Mouse (Mus musculus) c-Kit-positive CD71-negative TER-119-negative erythroid progenitor cells, embryonic 14.5 days (primary cell): Measurements from ENCODE around the gene Nt5c2.

Experiments
- DNase-seq: peaks from one replicate; pipeline ENCODE4 v3.0.0-alpha.2; 2013; ENCODE audit warnings: low read depth

Nt5c2 gene

DNA sequence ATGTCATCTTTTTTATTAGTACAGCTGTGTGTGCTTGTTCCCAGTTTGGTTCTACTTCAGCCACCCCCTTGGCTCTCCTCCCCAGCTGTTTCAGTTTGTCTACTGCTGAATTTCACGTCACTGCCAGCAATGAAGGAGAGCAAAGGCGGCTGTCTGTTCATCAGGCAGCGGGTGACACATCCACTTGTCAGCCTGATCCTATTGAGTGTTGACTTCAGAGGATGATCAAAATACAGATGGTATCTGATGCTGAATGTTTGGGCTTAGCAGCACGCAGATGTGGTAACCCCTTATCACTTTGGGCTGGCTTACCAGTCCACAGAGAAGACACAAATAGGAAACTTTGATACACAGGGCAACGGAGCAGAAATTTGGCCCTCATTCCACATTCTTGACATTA lies 168.5 kb downstream of the Nt5c2 start:
- DNase-seq, result no peak

GRCm38 (mm10) chr19:46846056-46846455 lies 168.9 kb downstream of the Nt5c2 start:
- no peak for DNase-seq

DNA sequence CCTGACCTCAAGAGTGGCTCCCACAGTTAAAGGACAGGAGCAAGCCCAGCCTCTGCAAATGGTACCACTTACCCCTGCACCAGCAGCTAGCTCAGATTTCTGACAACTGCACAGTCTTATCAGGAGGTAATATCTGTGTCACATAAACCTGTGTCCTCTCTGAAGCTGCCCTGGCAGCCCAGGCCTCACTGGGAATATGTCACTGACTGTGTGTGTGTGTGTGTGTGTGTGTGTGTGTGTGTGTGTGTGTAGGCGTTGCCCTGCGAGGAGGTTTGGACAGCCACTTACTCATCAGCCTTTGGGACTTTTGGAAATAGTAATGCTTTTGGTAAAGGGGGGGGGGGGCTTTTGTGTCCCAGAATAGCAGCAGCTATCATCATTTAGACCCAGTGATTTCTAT lies 171.9 kb downstream of the Nt5c2 start:
- no peak for DNase-seq

DNA sequence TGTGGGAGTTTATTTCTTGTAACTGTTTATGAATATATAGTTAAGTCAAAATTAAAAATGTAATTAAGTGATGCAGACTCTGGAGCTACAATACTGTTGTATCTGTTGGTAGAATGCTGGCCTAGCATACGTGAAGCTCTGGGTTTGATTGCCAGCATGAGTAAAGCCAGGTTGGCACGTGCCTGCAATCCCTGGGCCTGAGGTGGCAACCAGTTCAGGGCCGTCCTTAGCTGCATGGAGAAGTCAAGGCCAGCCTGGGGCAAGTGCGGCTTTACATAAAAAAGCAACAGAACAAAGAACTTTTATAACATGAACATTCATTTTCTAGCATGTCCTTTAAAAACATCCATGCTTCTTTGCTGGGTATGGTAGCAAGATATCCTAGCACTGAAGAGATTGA lies 173.9 kb downstream of the Nt5c2 start:
- DNase-seq, result no peak

DNA sequence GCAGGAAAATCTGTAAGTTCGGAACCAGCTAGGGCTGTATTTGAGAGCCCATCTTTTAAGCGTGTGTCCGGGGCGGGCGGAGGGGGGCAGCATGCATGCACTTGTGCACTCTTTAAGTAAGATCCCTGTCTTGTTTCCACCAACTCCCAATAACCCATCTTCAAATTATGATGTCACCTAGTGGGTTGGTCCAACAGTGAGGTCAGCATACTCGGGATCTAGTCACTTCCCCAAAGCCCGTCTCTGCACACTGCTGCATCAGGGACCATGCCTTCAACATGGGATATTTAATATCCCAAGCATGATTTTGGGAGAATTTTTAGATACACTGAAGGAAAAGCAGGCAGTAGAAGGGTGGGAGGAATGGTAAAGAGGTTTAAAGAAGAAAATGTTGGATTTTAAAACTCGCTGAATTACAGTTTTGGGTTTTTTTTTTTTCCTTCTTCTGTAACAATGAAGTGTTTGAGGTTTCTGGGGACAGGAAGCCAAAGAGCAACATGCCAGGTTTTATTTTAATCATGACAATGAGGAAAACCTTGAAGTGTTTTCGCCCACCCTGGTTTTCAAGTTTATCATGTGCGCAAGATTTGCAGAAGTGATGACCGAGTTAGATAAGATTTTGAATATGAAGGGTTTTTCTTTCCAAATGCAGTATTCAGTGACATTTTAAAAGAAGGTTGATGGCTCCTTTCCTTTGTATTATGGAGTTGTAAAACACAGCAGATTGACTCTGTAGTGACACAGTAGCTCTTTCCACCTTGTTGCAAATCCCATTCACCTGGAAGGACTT lies 177.5 kb downstream of the Nt5c2 start:
- DNase-seq, result peak; percentile 25

- DNase-seq, result no peak
Observed at GRCm38 (mm10) chr19:46836085-46836484, 178.9 kb downstream of the Nt5c2 start.

GRCm38 (mm10) chr19:46835339-46835738 lies 179.6 kb downstream of the Nt5c2 start:
- no peak for DNase-seq

DNA sequence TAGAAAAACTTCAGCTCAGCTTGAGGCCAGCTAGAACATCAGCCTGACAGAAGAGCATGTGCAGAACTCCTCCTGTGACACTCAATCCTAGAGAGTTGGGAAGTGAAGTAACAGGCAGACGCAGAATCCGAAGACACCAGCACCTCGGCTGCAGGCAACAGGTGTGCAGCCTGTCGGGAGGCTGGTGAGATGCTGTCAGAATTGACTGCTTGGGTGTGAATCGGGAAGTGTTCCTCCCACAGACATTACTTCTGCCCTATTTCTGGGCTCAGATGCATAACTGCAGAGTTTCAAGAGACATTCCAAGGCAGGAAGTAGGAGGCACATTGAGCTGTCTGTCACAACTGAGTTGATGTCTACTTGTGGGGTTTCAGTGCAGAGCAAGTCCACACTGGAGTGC lies 180.7 kb downstream of the Nt5c2 start:
- DNase-seq, result no peak
